Mouse (Mus musculus) kidney, embryonic 15.5 days (tissue): Measurements from ENCODE around the gene Rad54l2. TPM values are rescaled to one million over a fixed set of nuclear protein-coding genes. Genes with fewer than 3 reads are reported as not detected.

Experiments used
- ATAC-seq: fragments of 200-750 bp; cut with Nextera tagmentation; replicated peaks from 2 replicates; pipeline ENCODE4 v1.8.0; 2017; ENCODE audit warnings: moderate TSS enrichment; ENCODE audit not compliant: low FRiP score
- H3K27ac ChIP-seq: fragments of 300-500 bp; sonication (generic); 2 replicates; pipeline ENCODE4 v1.5.1; 2015; ENCODE audit warnings: mild to moderate bottlenecking, inconsistent platforms
- H3K27me3 ChIP-seq: fragments of 300-500 bp; sonication (generic); 2 replicates; pipeline ENCODE4 v1.6.1; 2015; ENCODE audit warnings: inconsistent platforms
- H3K36me3 ChIP-seq: fragments of 300-500 bp; sonication (generic); 2 replicates; pipeline ENCODE4 v1.6.1; 2015; ENCODE audit warnings: inconsistent platforms
- H3K4me1 ChIP-seq: fragments of 300-500 bp; sonication (generic); 2 replicates; pipeline ENCODE4 v1.6.1; 2015; ENCODE audit warnings: inconsistent platforms
- H3K4me2 ChIP-seq: fragments of 300-500 bp; sonication (generic); 2 replicates; pipeline ENCODE4 v1.6.1; 2015; ENCODE audit warnings: moderate library complexity, mild to moderate bottlenecking, inconsistent platforms
- H3K4me3 ChIP-seq: fragments of 300-500 bp; sonication (generic); replicated peaks from 2 replicates; pipeline ENCODE4 v1.5.1; 2015; ENCODE audit warnings: mild to moderate bottlenecking, inconsistent platforms
- H3K9ac ChIP-seq: fragments of 300-500 bp; sonication (generic); 2 replicates; pipeline ENCODE4 v1.6.1; 2015; ENCODE audit warnings: mild to moderate bottlenecking, inconsistent platforms
- H3K9me3 ChIP-seq: fragments of 300-500 bp; sonication (generic); replicated peaks from 2 replicates; pipeline ENCODE4 v1.6.1; 2016; ENCODE audit warnings: inconsistent platforms
- WGBS: fragments of 180-500 bp; shearing (Covaris S2); methylation state at CpG from one replicate; pipeline ENCODE4 v1.1.7; 2015; ENCODE audit warnings: mixed read lengths; 5-methylcytosine and 5-hydroxymethylcytosine counted together
- polyA plus RNA-seq: library from polyadenylated mRNA; unstranded; fragments of >200 nt; fragmentation: Nextera tagmentation; extraction: Ambion mirVana; gene quantifications from 2 replicates; pipeline ENCODE4 v1.2.1, GENCODE M21; 2015

The Rad54l2 gene
- polyA plus RNA-seq, 1 experiment from 2014 or later: 7.7 TPM

GRCm38 (mm10) chr9:106739056-106739455, 49.9 kb downstream of the Rad54l2 start:
- ATAC-seq: no peak
- H3K27ac ChIP-seq: no peak overlapping the region

GRCm38 (mm10) chr9:106738199-106738985, 50.6 kb downstream of the Rad54l2 start:
- H3K27ac ChIP-seq: no peak overlapping the region
- H3K4me3 ChIP-seq: no peak overlapping the region
- H3K9me3 ChIP-seq: no peaks in the 10 kb centered on the region
- H3K9ac ChIP-seq: no peak overlapping the region
- no peaks in the 10 kb centered on the region for H3K27me3 ChIP-seq
- H3K36me3 ChIP-seq: peaks cover 7% of the 10 kb centered on the region; the same call in 1 of the 2 replicates
- no peak overlapping the region for H3K4me2 ChIP-seq
- ATAC-seq: no peak
- H3K4me1 ChIP-seq: no peaks in the 10 kb centered on the region
- WGBS: 95% methylated on average over 2 of the region's 2 CpGs

More at GRCm38 (mm10) chr9:106739056-106739455, 49.9 kb downstream of the Rad54l2 start:
- no peaks in the 10 kb centered on the region for H3K9me3 ChIP-seq
- peaks cover 8% of the 10 kb centered on the region; the same call in 1 of the 2 replicates for H3K36me3 ChIP-seq
- 93% methylated on average over 1 of the region's 1 CpGs for WGBS
- H3K27me3 ChIP-seq: no peaks in the 10 kb centered on the region
- H3K9ac ChIP-seq: no peak overlapping the region
- no peak overlapping the region for H3K4me2 ChIP-seq
- H3K4me1 ChIP-seq: no peaks in the 10 kb centered on the region
- H3K4me3 ChIP-seq: no peak overlapping the region

GRCm38 (mm10) chr9:106733690-106734089, 55.3 kb downstream of the Rad54l2 start:
- H3K4me3 ChIP-seq: no peak overlapping the region
- no peak overlapping the region for H3K27ac ChIP-seq
- no peaks in the 10 kb centered on the region for H3K27me3 ChIP-seq
- WGBS: 73% methylated on average over 2 of the region's 2 CpGs
- H3K36me3 ChIP-seq: no peaks in the 10 kb centered on the region
- no peaks in the 10 kb centered on the region for H3K9me3 ChIP-seq
- no peak overlapping the region for H3K9ac ChIP-seq
- H3K4me2 ChIP-seq: no peak overlapping the region
- ATAC-seq: no peak
- no peaks in the 10 kb centered on the region for H3K4me1 ChIP-seq

- Histone ChIP-seq H3K4me2 (no peak overlapping the region), H3K4me1 (no peaks in the 10 kb centered on the region), H3K27me3 (no peaks in the 10 kb centered on the region), H3K27ac (no peak overlapping the region), H3K9me3 (no peaks in the 10 kb centered on the region), H3K4me3 (no peak overlapping the region), H3K9ac (no peak overlapping the region), H3K36me3 (no peaks in the 10 kb centered on the region)
- ATAC-seq: no peak
- 93% methylated on average over 2 of the region's 2 CpGs for WGBS
Observed at GRCm38 (mm10) chr9:106729416-106729815, 59.6 kb downstream of the Rad54l2 start.

- no peak overlapping the region for H3K4me2 ChIP-seq
- no peak for ATAC-seq
- no peaks in the 10 kb centered on the region for H3K9me3 ChIP-seq
- no peak overlapping the region for H3K9ac ChIP-seq
- H3K4me1 ChIP-seq: no peaks in the 10 kb centered on the region
- H3K27me3 ChIP-seq: no peaks in the 10 kb centered on the region
- peaks cover 5% of the 10 kb centered on the region; the same call in 1 of the 2 replicates for H3K36me3 ChIP-seq
- H3K27ac ChIP-seq: no peak overlapping the region
- no peak overlapping the region for H3K4me3 ChIP-seq
- WGBS: 96% methylated on average over 1 of the region's 1 CpGs
Observed at GRCm38 (mm10) chr9:106726891-106727290, 62.1 kb downstream of the Rad54l2 start.

- Histone ChIP-seq H3K9me3 (no peaks in the 10 kb centered on the region), H3K27ac (no peak overlapping the region), H3K9ac (no peak overlapping the region), H3K27me3 (no peaks in the 10 kb centered on the region), H3K4me3 (no peak overlapping the region), H3K4me1 (no peaks in the 10 kb centered on the region), H3K4me2 (no peak overlapping the region), H3K36me3 (peaks cover 10% of the 10 kb centered on the region)
- 93% methylated on average over 2 of the region's 2 CpGs for WGBS
- ATAC-seq: no peak
Observed at GRCm38 (mm10) chr9:106725435-106725834, 63.6 kb downstream of the Rad54l2 start.

- Histone ChIP-seq H3K27me3 (no peaks in the 10 kb centered on the region), H3K9ac (no peak overlapping the region), H3K36me3 (peaks cover 15% of the 10 kb centered on the region), H3K4me1 (no peaks in the 10 kb centered on the region), H3K4me2 (no peak overlapping the region), H3K9me3 (no peaks in the 10 kb centered on the region), H3K4me3 (no peak overlapping the region), H3K27ac (no peak overlapping the region)
- no peak for ATAC-seq
- WGBS: 75% methylated on average over 1 of the region's 1 CpGs
Observed at GRCm38 (mm10) chr9:106724864-106725263, 64.1 kb downstream of the Rad54l2 start.

- ATAC-seq: no peak
- Histone ChIP-seq H3K4me3 (no peak overlapping the region), H3K9me3 (no peaks in the 10 kb centered on the region), H3K4me1 (no peaks in the 10 kb centered on the region), H3K27me3 (no peaks in the 10 kb centered on the region), H3K36me3 (peaks cover 79% of the 10 kb centered on the region), H3K4me2 (no peak overlapping the region), H3K9ac (no peak overlapping the region), H3K27ac (no peak overlapping the region)
- WGBS: 95% methylated on average over 4 of the region's 4 CpGs
Observed at GRCm38 (mm10) chr9:106716729-106717128, 72.3 kb downstream of the Rad54l2 start.

- Histone ChIP-seq H3K9ac (no peak overlapping the region), H3K27me3 (no peaks in the 10 kb centered on the region), H3K9me3 (no peaks in the 10 kb centered on the region), H3K4me2 (no peak overlapping the region), H3K4me3 (no peak overlapping the region), H3K36me3 (peaks cover 81% of the 10 kb centered on the region), H3K4me1 (no peaks in the 10 kb centered on the region), H3K27ac (no peak overlapping the region)
- ATAC-seq: no peak
- 70% methylated on average over 2 of the region's 2 CpGs for WGBS
Observed at GRCm38 (mm10) chr9:106716232-106716631, 72.8 kb downstream of the Rad54l2 start.

- H3K36me3 ChIP-seq: peaks cover 86% of the 10 kb centered on the region
- H3K4me1 ChIP-seq: no peaks in the 10 kb centered on the region
- 99% methylated on average over 2 of the region's 2 CpGs for WGBS
- H3K4me3 ChIP-seq: no peak overlapping the region
- H3K27me3 ChIP-seq: no peaks in the 10 kb centered on the region
- no peak overlapping the region for H3K9ac ChIP-seq
- no peak overlapping the region for H3K4me2 ChIP-seq
- no peak for ATAC-seq
- no peak overlapping the region for H3K27ac ChIP-seq
- no peaks in the 10 kb centered on the region for H3K9me3 ChIP-seq
Observed at GRCm38 (mm10) chr9:106712470-106712869, 76.5 kb downstream of the Rad54l2 start.

- Histone ChIP-seq H3K4me2 (no peak overlapping the region), H3K4me3 (no peak overlapping the region), H3K9me3 (no peaks in the 10 kb centered on the region), H3K27me3 (no peaks in the 10 kb centered on the region), H3K36me3 (peaks cover 63% of the 10 kb centered on the region), H3K4me1 (no peaks in the 10 kb centered on the region), H3K9ac (no peak overlapping the region), H3K27ac (no peak overlapping the region)
- 96% methylated on average over 11 of the region's 11 CpGs for WGBS
- ATAC-seq: no peak
Observed at GRCm38 (mm10) chr9:106692973-106693481, 96.0 kb downstream of the Rad54l2 start.

- Histone ChIP-seq H3K4me2 (no peak overlapping the region), H3K27ac (no peak overlapping the region), H3K4me3 (no peak overlapping the region), H3K9ac (no peak overlapping the region), H3K36me3 (peaks cover 26% of the 10 kb centered on the region), H3K4me1 (peaks cover 27% of the 10 kb centered on the region), H3K27me3 (no peaks in the 10 kb centered on the region), H3K9me3 (no peaks in the 10 kb centered on the region)
- no peak for ATAC-seq
- WGBS: 82% methylated on average over 8 of the region's 8 CpGs
Observed at GRCm38 (mm10) chr9:106688834-106689233, 100.2 kb downstream of the Rad54l2 start.
